Mouse (Mus musculus) midbrain, postnatal 0 days (tissue): Measurements from ENCODE around the gene Trnt1. TPM values are rescaled to one million over a fixed set of nuclear protein-coding genes. Genes with fewer than 3 reads are reported as not detected.

Experiments
- ATAC-seq: fragments of 200-750 bp; cut with Nextera tagmentation; 2 replicates; pipeline ENCODE4 v1.8.0; 2017; ENCODE audit warnings: moderate number of reproducible peaks, mild to moderate bottlenecking, moderate TSS enrichment, moderate library complexity; ENCODE audit not compliant: low FRiP score
- DNase-seq: peaks from one replicate; pipeline ENCODE4 v3.0.0-alpha.2; 2015; ENCODE audit warnings: low spot score
- H3K27ac ChIP-seq: fragments of 300-500 bp; sonication (generic); 2 replicates; pipeline ENCODE4 v1.5.1; 2014; ENCODE audit warnings: low read depth, mild to moderate bottlenecking, low read length, mixed read lengths
- H3K27me3 ChIP-seq: fragments of 300-500 bp; sonication (generic); 2 replicates; pipeline ENCODE4 v1.6.1; 2014; ENCODE audit warnings: low read length, control low read depth, mixed read lengths; ENCODE audit not compliant: insufficient read depth
- H3K36me3 ChIP-seq: fragments of 300-500 bp; sonication (generic); 2 replicates; pipeline ENCODE4 v1.6.1; 2014; ENCODE audit warnings: low read length, control low read depth, mixed read lengths; ENCODE audit not compliant: insufficient read depth
- H3K4me1 ChIP-seq: fragments of 300-500 bp; sonication (generic); 2 replicates; pipeline ENCODE4 v1.6.1; 2014; ENCODE audit warnings: mild to moderate bottlenecking, control low read depth, antibody characterized with exemption, low read length, mixed read lengths; ENCODE audit not compliant: insufficient read depth
- H3K4me2 ChIP-seq: fragments of 300-500 bp; sonication (generic); 2 replicates; pipeline ENCODE4 v1.6.1; 2014; ENCODE audit warnings: low read depth, mild to moderate bottlenecking, low read length, mixed read lengths; ENCODE audit not compliant: poor library complexity, severe bottlenecking
- H3K4me3 ChIP-seq: fragments of 300-500 bp; sonication (generic); 2 replicates; pipeline ENCODE4 v1.5.1; 2014; ENCODE audit warnings: low read depth, mild to moderate bottlenecking, low read length, moderate library complexity
- H3K9ac ChIP-seq: fragments of 300-500 bp; sonication (generic); replicated peaks from 2 replicates; pipeline ENCODE4 v1.6.1; 2014; ENCODE audit warnings: mild to moderate bottlenecking, low read length, moderate library complexity, mixed read lengths; ENCODE audit not compliant: poor library complexity, severe bottlenecking
- H3K9me3 ChIP-seq: fragments of 300-500 bp; sonication (generic); 2 replicates; pipeline ENCODE4 v1.6.1; 2016; ENCODE audit warnings: low read length, control low read depth
- CTCF ChIP-seq: IDR thresholded peaks from 2 replicates; pipeline ENCODE4 v1.5.1; 2016; ENCODE audit warnings: antibody characterized with exemption, mild to moderate bottlenecking
- WGBS: fragments of 180-500 bp; shearing (Covaris S2); extraction: QIAGEN DNeasy Blood & Tissue Kit; methylation state at CpG from one replicate; pipeline ENCODE4 v1.1.7; 2014; 5-methylcytosine and 5-hydroxymethylcytosine counted together
- polyA plus RNA-seq: library from polyadenylated mRNA; unstranded; fragments of >200 nt; fragmentation: Nextera tagmentation; extraction: Ambion mirVana; gene quantifications from 2 replicates; pipeline ENCODE4 v1.2.1, GENCODE M21; 2015
- total RNA-seq: library from RNA; depleted of rRNA; stranded (reverse); fragments of >200 nt; gene quantifications from 2 replicates; pipeline ENCODE4 v1.2.3, GENCODE M21; 2014

The Trnt1 gene
- total and polyA plus RNA-seq, 2 experiments from 2014 or later, result 20.8 to 54.8 TPM

- 77% methylated on average over 6 of the region's 6 CpGs for WGBS
These were observed 20.0 kb upstream of the Trnt1 start, which contains the start of gene Il5ra for GRCm38 (mm10) chr6:106748887-106749388. Gene Il5ra (minus strand): TSS chr6:106749037.

GRCm38 (mm10) chr6:106750291-106750690 lies 18.6 kb upstream of the Trnt1 start:
- Histone ChIP-seq H3K36me3 (no peaks in the 10 kb centered on the region), H3K27me3 (no peaks in the 10 kb centered on the region), H3K4me2 (no peak overlapping the region), H3K27ac (no peak overlapping the region), H3K9me3 (no peaks in the 10 kb centered on the region), H3K4me3 (no peak overlapping the region), H3K4me1 (no peaks in the 10 kb centered on the region), H3K9ac (no peak overlapping the region)
- ATAC-seq (no peak), DNase-seq (peak; percentile 6)
- 84% methylated on average over 7 of the region's 7 CpGs for WGBS
- no peak for TF ChIP-seq CTCF

More at GRCm38 (mm10) chr6:106748887-106749388, 20.0 kb upstream of the Trnt1 start, which contains the start of gene Il5ra:
- no peak for TF ChIP-seq CTCF
- Histone ChIP-seq H3K9ac (no peak within 1 kb of the TSS), H3K27ac (no peak within 1 kb of the TSS), H3K27me3 (no peaks in the 10 kb centered on the region), H3K4me1 (no peaks in the 10 kb centered on the region), H3K4me3 (no peak within 1 kb of the TSS), H3K9me3 (no peaks in the 10 kb centered on the region), H3K36me3 (no peaks in the 10 kb centered on the region), H3K4me2 (no peak within 1 kb of the TSS)
- ATAC-seq, result no peak
- no peak for DNase-seq

GRCm38 (mm10) chr6:106758299-106758698 lies 10.6 kb upstream of the Trnt1 start:
- no peaks in the 10 kb centered on the region for H3K4me1 ChIP-seq
- no peak overlapping the region for H3K27ac ChIP-seq
- DNase-seq (no peak), ATAC-seq (no peak)
- H3K36me3 ChIP-seq, result no peaks in the 10 kb centered on the region
- no peak overlapping the region for H3K4me2 ChIP-seq
- H3K9ac ChIP-seq, result no peak overlapping the region
- no peak for TF ChIP-seq CTCF
- 90% methylated on average over 3 of the region's 3 CpGs for WGBS
- no peak overlapping the region for H3K4me3 ChIP-seq
- H3K27me3 ChIP-seq, result no peaks in the 10 kb centered on the region
- H3K9me3 ChIP-seq, result no peaks in the 10 kb centered on the region

GRCm38 (mm10) chr6:106760473-106761218 lies 8.3 kb upstream of the Trnt1 start:
- no peak for TF ChIP-seq CTCF
- ATAC-seq (no peak), DNase-seq (no peak)
- H3K4me3 ChIP-seq, result no peak overlapping the region
- H3K36me3 ChIP-seq, result no peaks in the 10 kb centered on the region
- WGBS, result 83% methylated on average over 3 of the region's 3 CpGs
- H3K9me3 ChIP-seq, result no peaks in the 10 kb centered on the region
- H3K27ac ChIP-seq, result no peak overlapping the region
- H3K4me1 ChIP-seq, result no peaks in the 10 kb centered on the region
- H3K27me3 ChIP-seq, result no peaks in the 10 kb centered on the region
- H3K4me2 ChIP-seq, result no peak overlapping the region
- no peak overlapping the region for H3K9ac ChIP-seq

GRCm38 (mm10) chr6:106761486-106761885 lies 7.4 kb upstream of the Trnt1 start:
- 72% methylated on average over 1 of the region's 1 CpGs for WGBS
- no peak for ATAC-seq

GRCm38 (mm10) chr6:106765892-106766291 lies 3.0 kb upstream of the Trnt1 start:
- H3K36me3 ChIP-seq, result no peaks in the 10 kb centered on the region
- no peak overlapping the region for H3K9ac ChIP-seq
- no peak for DNase-seq
- no peak overlapping the region for H3K27ac ChIP-seq
- H3K4me1 ChIP-seq, result peaks cover 4% of the 10 kb centered on the region
- H3K27me3 ChIP-seq, result no peaks in the 10 kb centered on the region
- ATAC-seq, result no peak
- no peaks in the 10 kb centered on the region for H3K9me3 ChIP-seq
- no peak overlapping the region for H3K4me3 ChIP-seq
- no peak overlapping the region for H3K4me2 ChIP-seq
- TF ChIP-seq CTCF, result no peak
- WGBS, result 76% methylated on average over 1 of the region's 1 CpGs

More at GRCm38 (mm10) chr6:106761486-106761885, 7.4 kb upstream of the Trnt1 start:
- TF ChIP-seq CTCF, result no peak
- no peaks in the 10 kb centered on the region for H3K4me1 ChIP-seq
- DNase-seq, result no peak
- H3K4me3 ChIP-seq, result no peak overlapping the region
- H3K9ac ChIP-seq, result no peak overlapping the region
- H3K4me2 ChIP-seq, result no peak overlapping the region
- no peaks in the 10 kb centered on the region for H3K36me3 ChIP-seq
- H3K9me3 ChIP-seq, result no peaks in the 10 kb centered on the region
- H3K27ac ChIP-seq, result no peak overlapping the region
- H3K27me3 ChIP-seq, result no peaks in the 10 kb centered on the region
